Mouse (Mus musculus) lung, postnatal 36 days (tissue): ENCODE measurements around the gene Rreb1.
A peak's percentile ranks its signal among the peaks of the same experiment; 100 is the strongest.
"Not testable (repeated sequence)": the region's sequence is repeated elsewhere in the genome, so short reads cannot be mapped to it uniquely, and the experiment has no call there.

Source experiments
- DNase-seq: peaks from one replicate; pipeline ENCODE4 v3.0.0; 2022; ENCODE audit warnings: mixed read lengths

Rreb1 gene

DNA sequence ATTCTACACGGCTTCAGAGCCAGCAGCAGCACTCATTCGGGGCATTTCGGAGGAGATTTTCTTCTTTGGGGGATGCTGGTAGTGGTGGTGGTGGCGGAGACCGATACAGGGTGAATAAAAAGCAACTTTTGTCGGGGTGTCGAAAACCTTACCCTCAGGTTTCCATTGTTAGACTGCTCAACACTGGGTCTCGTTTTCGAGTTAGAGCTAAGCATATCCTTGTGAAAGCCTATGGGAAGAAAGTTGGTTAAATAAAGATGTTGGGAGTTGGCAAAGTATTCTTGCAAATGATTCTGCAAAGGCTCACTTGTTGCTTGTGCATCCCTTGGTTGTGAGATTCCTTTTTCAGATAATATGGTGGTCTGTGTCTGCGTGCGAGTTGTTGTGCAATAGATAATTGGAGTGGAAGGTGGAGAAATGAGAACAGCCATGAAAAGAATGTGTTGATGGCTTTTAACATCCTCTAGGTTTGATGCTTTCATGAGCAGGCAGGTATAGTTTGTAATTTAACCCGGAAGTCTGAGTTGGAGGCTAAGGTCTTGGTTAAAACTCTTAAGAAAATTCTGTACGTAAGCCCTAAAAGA lies 49.9 kb downstream of the Rreb1 start:
- DNase-seq: no peak

DNA sequence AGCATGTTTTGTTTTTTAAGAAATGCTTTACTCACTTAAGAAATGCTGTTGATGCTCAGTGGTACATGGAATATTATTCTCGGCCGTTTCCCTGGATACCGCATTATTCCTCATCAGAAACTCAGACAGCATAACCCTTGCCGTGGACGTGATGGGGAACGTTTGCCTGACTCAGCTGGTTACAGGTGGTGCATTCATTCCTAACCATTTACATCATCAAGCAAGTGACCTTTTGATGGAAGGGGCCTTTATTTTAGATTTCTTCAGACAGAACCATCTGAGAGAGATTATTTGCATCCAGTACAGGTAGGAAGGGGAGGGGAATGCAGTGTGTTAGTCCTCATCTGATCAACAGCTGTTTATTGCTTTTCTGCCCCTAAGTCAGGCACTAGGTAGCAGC lies 50.7 kb downstream of the Rreb1 start:
- no peak for DNase-seq

DNA sequence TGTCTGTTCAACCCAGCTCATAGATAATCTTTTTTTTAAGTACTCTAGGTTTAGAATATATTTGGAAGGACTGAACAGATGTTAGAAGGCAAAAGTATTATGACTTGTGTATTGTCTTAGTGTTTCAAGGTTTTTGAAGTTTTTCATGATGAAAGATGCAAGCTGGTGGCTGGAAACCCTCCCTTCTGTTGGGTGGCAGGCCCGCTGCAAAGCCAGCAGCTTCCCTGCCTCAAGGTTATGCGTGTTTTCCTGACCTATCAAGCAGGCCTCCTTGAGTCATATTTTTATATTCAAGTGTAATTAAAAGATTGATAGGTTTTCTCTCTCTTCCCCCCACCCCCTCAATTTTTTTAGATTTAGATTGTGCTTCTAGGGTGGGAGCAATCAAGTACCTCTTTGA lies 52.1 kb downstream of the Rreb1 start:
- no peak for DNase-seq

DNA sequence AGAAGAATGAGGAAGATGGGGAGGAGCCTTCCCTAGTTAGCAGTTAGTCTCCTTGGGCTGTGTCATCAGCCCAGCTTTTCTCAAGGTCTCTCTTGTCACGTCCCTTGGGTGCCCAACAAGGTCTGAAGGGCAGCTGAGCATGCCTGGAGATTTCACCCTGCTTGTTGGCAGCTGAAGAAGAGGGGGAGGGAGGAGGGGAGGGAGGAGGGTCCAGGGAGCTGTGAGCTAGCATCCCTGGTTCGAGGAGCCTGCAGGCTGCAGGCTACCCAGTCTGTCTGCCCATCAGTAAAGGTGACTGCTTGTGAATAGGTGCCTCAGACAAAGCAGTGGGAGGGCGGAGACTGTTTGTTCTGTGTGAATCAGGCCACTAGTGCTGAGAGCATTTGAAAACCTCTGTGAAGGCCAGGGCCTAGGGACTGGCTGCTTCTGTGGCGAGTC lies 52.7 kb downstream of the Rreb1 start:
- DNase-seq: peak; percentile 79

- DNase-seq: no peak
Measured at GRCm38 (mm10) chr13:37832481-37832880, 54.3 kb downstream of the Rreb1 start.

- peak; percentile 73 for DNase-seq
Measured at GRCm38 (mm10) chr13:37833500-37833899, 55.3 kb downstream of the Rreb1 start.

DNA sequence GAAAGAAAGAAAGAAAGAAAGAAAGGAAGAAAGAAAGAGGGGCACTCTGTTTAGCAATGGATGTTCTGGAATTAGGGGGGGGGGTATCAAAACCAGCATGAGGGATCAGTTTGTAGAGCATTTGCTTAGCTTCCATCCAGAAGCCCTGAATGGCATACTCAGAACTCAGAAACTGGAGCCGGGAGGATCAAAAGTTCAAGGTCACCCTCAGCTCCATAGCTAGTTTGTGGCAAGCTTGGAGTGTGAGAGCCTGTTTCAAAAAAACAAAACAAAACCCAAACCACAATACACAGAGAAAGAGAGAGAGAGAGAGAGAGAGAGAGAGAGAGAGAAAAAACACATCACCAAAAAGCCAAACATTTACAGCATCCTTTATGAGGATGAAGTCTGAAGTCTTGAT lies 57.1 kb downstream of the Rreb1 start:
- no peak for DNase-seq

DNA sequence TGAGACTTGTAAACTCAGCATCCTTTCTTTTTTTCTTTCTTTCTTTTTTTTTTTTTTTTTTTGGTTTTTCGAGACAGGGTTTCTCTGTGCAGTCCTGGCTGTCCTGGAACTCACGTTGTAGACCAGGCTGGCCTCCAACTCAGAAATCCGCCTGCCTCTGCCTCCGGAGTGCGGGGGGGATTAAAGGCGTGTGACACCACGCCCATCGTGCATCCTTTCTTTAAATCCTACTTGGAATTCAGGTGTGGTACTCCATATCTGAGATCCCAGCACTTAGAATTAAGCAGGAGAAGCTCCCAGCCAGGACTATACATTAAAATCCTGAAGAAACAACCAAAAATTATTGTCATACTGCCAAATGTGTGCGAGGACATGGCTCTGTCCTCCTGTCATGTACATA lies 57.6 kb downstream of the Rreb1 start:
- DNase-seq: not testable (repeated sequence)

DNA sequence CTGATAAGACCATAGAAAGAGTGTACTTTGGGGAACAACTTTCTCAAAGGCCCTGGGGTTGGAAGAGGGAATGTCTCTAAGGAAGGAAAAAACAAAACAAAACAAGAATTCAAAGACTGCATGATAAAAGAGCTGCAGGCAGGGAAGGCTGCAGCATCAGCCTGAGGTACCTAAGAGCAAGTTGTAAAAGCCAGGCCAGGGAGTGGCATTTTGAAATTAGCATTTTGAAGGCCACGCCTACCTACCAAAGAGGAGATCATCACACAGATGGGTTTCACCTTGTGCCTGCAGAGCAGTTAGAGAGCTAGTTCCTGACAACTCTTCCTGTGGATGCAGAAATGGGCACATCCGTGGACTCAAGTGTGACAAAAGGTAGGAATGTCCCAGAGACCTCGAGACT lies 59.2 kb downstream of the Rreb1 start:
- no peak for DNase-seq

DNA sequence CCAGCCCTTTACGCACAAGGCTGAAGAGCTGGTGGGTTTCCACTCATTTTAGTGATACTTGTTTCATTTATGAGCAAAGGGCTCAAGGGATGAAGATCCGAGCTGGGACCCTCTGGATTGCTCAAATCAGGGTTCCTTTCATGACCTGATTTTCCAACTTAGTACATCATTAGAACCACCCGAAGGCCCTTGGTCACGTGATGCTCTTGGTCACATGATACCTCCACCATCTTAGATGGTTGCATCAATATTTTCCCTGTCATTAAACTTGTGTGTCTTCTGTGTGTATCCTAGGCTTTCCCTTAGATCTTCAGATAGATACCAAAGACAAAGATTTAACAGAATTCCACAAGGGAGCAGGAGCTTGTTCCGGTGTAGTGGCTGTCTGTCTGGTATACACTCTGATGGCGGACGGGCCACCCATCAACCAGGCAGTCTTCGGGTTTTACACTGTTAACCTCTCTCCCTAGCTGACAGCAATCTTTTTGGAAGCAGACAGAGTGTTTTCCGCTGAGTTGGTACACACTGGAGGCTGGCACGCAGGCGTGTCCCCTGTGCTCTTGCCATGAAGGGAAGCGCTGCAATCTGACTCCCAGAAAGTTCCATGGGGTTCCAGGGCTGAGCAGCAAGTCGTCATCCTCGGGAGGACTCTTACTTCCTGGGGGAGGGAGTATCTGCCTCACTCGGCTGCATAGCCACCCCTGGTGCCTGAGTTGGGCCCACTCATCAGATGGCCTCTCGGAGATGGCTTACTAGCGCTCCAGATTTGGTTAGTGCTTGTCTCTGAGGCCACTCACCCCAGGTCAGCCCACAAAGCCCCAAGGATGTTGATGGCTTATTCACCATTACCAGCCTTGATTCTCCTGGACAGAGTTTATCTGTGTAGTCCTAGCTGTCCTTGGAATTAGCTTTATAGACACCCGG lies 60.3 kb downstream of the Rreb1 start:
- no peak for DNase-seq

- DNase-seq: no peak
Measured at GRCm38 (mm10) chr13:37843241-37843640, 65.0 kb downstream of the Rreb1 start.

- DNase-seq: peak; percentile 45
Measured at GRCm38 (mm10) chr13:37843844-37844243, 65.6 kb downstream of the Rreb1 start.

- DNase-seq: no peak
Measured at GRCm38 (mm10) chr13:37845156-37845555, 67.0 kb downstream of the Rreb1 start.

- DNase-seq: no peak
Measured at GRCm38 (mm10) chr13:37845641-37846040, 67.4 kb downstream of the Rreb1 start.

DNA sequence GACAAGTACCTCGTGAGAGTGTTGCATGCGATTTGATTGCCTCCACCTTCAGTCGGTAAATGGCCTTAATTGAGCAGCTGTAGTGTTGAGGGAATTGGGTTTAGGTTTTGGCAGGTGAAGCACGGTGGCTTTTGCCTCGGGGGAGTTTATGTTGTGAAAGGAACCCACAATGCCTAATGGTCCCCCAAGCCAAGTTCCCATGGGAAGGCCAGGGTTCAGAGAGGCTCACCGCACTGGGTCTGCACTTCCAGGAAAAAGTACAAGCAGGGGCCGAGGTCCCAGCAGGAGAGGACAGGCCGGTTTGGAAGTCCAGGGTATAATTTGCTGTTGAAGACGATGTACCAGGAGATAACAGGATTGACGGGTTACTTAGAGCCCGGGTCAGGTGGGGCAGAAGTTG lies 68.3 kb downstream of the Rreb1 start:
- DNase-seq: no peak

DNA sequence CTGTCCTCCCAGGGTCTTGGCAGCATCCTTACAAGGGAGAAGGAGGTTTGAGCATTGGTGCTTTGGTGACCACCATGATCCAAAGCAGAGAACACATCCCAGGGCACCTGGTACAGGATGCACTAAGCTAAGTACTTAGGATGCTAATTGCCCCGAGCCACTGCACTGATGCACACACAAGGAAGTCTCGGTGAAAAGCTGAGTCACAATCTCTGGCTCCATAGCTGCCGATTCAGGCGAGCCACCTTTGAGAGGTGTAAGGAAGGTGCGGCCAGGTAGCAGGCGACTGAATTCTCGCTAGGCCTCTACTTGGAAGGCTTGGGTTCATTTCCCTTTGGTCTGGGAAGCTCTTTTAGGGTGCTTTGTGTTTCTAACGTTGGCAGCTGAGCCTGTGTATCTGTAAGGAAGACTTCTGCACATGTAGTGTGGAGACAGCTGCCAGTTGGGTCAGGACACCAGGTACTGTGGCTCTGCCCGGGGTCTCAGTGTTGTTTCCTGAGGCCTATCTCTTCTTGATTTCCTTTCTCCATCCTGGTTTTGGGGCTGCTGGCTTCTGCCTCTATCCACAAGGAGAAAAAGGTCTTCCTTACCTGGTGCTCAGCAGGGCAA lies 68.9 kb downstream of the Rreb1 start:
- peak; percentile 56 for DNase-seq

DNA sequence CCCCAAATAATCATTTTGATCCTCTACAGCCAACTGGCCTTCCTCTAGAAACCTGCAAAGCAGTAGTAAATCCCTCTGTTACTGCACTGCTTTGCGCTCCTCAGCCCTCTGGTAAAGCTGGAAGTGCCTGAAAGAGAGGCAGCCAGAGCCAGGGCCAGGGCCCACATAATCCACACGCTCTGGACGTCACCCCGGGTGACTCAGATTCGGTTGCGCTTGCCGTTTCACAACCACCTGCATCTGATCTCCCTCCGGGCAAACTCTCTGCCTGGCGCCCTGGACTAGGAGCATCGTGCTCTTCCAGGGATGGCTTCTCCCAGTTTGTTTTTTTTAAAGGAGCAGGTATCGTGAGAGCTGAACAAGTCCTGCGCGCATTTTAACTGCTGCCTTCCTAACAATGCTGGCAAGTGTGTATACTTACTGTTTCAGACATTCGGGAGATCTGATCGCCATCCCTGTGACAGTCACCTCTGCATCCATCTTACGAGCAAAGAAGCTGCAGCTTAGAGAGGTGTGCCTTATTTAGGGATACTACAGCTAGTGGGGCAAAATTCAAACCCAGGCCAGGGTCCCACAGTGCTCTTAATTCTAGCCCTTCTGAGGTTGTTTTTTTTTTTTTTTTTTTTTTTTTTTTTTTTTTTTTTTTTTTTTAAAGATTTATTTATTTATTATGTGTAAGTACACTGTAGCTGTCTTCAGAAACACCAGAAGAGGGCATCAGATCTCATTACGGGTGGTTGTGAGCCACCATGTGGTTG lies 69.6 kb downstream of the Rreb1 start:
- DNase-seq: peak; percentile 75

DNA sequence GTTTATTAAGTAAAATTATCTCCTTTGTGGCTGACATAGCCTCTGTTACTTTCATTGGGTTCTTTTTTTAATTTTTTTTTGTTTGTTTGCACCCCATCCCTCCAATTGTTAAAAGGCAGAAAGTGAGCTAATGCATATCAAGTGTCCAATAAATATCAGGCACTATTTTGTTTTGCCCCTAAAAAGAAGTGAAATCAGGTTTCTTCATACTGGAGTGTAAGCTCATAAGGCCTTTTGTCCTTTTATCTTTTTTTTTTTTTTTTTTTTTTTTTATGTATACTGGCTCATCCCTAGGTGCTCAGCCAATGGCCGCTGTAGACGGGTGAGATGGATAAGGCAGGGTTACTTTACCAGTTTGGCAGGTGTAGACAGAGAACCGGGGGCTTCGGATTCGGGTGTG lies 70.2 kb downstream of the Rreb1 start:
- no peak for DNase-seq

DNA sequence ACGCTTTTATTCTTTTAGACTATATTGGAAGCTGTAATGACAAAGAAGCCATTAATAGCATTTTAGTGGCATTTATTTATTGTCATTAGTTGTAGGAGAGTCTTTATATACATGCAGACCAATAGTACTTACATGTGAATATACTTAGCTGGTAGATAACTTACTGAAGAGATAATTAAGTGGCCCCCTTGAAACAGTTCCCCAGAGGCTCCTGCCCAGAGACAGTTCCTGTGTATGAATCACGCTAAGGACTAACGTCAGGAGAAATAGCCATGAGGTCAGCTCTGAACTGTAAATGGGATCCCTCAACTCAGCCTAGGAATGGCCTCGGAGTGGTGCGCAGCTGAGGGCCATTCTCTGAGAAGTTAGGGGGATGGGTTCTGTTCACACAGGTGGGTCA lies 73.4 kb downstream of the Rreb1 start:
- no peak for DNase-seq

- no peak for DNase-seq
Measured at GRCm38 (mm10) chr13:37852850-37853249, 74.7 kb downstream of the Rreb1 start.

DNA sequence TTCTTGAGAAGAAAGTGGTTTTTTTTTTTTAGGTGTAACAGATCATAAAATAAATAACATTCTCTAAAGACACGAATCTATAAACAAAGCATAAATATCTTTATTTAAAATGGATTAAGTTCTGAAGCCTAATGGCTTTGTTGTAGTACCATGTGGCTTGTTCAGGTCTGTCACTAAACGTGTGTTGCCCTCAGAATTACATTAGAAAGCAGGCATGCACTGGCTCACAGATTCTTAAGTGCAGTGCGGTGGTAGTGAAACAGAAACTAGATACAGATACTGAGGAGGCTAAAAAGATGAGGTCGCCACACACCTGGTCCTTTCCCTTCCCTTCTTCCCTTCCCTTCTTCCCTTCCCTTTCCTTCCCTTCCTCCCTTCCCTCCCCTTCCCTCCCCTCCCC lies 75.2 kb downstream of the Rreb1 start:
- no peak for DNase-seq

DNA sequence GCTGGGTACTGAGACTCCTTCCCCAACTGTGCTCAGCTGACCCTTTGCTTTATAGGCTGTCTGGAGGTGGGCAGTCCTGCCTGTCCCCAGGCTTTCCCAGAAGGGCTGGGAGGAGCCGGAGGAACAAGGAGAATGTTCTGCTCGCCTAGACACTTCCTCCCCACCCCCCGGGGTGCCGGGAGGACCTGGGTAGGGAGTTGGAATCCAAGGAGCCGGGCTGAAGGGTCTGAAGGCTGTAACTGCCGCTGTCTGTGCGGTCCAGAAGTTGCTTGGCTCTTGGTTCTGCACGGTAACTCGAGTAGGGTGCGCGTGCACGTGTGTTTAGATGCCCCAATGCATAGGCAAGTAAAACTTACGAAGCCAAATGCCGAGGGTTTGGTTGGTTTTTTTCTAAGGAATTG lies 75.8 kb downstream of the Rreb1 start:
- peak; percentile 80 for DNase-seq
